Mouse (Mus musculus) embryonic facial prominence, embryonic 10.5 days (tissue): Measurements from ENCODE around the gene Ikzf5. TPM values are rescaled to one million over a fixed set of nuclear protein-coding genes. Genes with fewer than 3 reads are reported as not detected.

Experiments used
- polyA plus RNA-seq: library from polyadenylated mRNA; unstranded; fragments of >200 nt; fragmentation: Nextera tagmentation; extraction: Ambion mirVana; gene quantifications from 2 replicates; pipeline ENCODE4 v1.2.1, GENCODE M21; 2016

Gene Ikzf5
- polyA plus RNA-seq, 1 experiment from 2014 or later: 17.3 TPM

Other genes starting within 250 kb of the Ikzf5 start
- not detected in 2 replicates for gene 5430419D17Rik, start 236.1 kb downstream of the Ikzf5 start, polyA plus RNA-seq
- gene Cuzd1, start 88.2 kb downstream of the Ikzf5 start, polyA plus RNA-seq: not detected in 2 replicates
- not detected in 2 replicates for gene Fam24b, start 81.0 kb downstream of the Ikzf5 start, polyA plus RNA-seq
- not detected in 2 replicates for gene Fam24a, start 76.7 kb downstream of the Ikzf5 start, polyA plus RNA-seq
- 20.8 and 23.9 TPM in 2 replicates for gene 2310057M21Rik, start 47.8 kb downstream of the Ikzf5 start, polyA plus RNA-seq
- gene Pstk, start 39.4 kb downstream of the Ikzf5 start, polyA plus RNA-seq: 71.4 and 75.2 TPM in 2 replicates
- gene Acadsb, start 80 bp upstream of the Ikzf5 start, polyA plus RNA-seq: 59.5 and 67.4 TPM in 2 replicates
- gene Hmx3, start 132.3 kb upstream of the Ikzf5 start, polyA plus RNA-seq: 0.10 and 0.44 TPM in 2 replicates
- gene Hmx2, start 138.3 kb upstream of the Ikzf5 start, polyA plus RNA-seq: 0.27 and 0.44 TPM in 2 replicates
- 312 and 325 TPM in 2 replicates for gene Bub3, start 149.7 kb upstream of the Ikzf5 start, polyA plus RNA-seq